Mouse (Mus musculus) E14TG2a.4 (cell line): ENCODE measurements around the gene Fam166a.

ENCODE experiments used
- H3K27me3 ChIP-seq: 2 replicates; pipeline ENCODE4 v1.6.1; 2014; ENCODE audit warnings: low read length, control low read depth; ENCODE audit not compliant: insufficient read depth
- H3K36me3 ChIP-seq: 2 replicates; pipeline ENCODE4 v1.6.1; 2014; ENCODE audit warnings: low read length, control low read depth; ENCODE audit not compliant: insufficient read depth
- H3K4me1 ChIP-seq: replicated peaks from 2 replicates; pipeline ENCODE4 v1.6.1; 2014; ENCODE audit warnings: low read depth, low read length, control low read depth
- H3K4me3 ChIP-seq: replicated peaks from 2 replicates; pipeline ENCODE4 v1.5.1; 2014; ENCODE audit warnings: mild to moderate bottlenecking, low read length
- H3K9me3 ChIP-seq: 2 replicates; pipeline ENCODE4 v1.6.1; 2014; ENCODE audit warnings: low read length, control low read depth
- CTCF ChIP-seq: conservative IDR thresholded peaks from 2 replicates; pipeline ENCODE4 v1.5.1; 2014; ENCODE audit warnings: low read length
- NANOG ChIP-seq: IDR thresholded peaks from 2 replicates; pipeline ENCODE4 v1.6.1; 2014; ENCODE audit warnings: borderline replicate concordance, low read length, mixed read lengths
- POU5F1 ChIP-seq: IDR thresholded peaks from 2 replicates; pipeline ENCODE4 v1.6.1; 2014; ENCODE audit warnings: low read length, borderline replicate concordance

The Fam166a gene

GRCm38 (mm10) chr2:25258887-25259286 is 40.3 kb downstream of the Fam166a start:
- H3K9me3 ChIP-seq, result no peaks in the 10 kb centered on the region
- peak; percentile 82 for TF ChIP-seq CTCF
- TF ChIP-seq POU5F1, result no peak
- H3K4me1 ChIP-seq, result peaks cover 43% of the 10 kb centered on the region
- H3K27me3 ChIP-seq, result peaks cover 7% of the 10 kb centered on the region
- no peak overlapping the region for H3K4me3 ChIP-seq
- H3K36me3 ChIP-seq, result peaks cover 9% of the 10 kb centered on the region

DNA sequence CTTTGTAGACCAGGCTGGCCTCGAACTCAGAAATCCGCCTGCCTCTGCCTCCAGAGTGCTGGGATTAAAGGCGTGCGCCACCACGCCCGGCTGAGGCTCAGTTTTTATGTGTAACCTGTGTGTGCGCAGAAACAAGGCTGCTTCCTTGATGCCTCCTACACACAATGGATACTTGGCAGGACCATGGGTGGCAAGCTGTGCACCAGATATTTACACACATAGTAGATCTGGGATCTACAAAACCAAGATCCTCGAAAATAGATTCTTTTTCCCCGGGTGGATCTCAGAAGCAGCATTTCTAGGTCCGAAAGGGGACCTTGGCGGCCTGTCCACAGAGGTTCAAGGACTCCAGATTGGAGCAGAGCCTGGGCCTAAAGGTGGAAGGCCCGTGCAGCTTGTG is 43.3 kb downstream of the Fam166a start:
- Histone ChIP-seq H3K4me1 (peaks cover 54% of the 10 kb centered on the region), H3K27me3 (peaks cover 10% of the 10 kb centered on the region), H3K4me3 (peak overlapping the region; percentile 95), H3K36me3 (peaks cover 34% of the 10 kb centered on the region), H3K9me3 (no peaks in the 10 kb centered on the region)
- TF ChIP-seq POU5F1, result no peak
- TF ChIP-seq CTCF, result no peak
- TF ChIP-seq NANOG, result no peak

DNA sequence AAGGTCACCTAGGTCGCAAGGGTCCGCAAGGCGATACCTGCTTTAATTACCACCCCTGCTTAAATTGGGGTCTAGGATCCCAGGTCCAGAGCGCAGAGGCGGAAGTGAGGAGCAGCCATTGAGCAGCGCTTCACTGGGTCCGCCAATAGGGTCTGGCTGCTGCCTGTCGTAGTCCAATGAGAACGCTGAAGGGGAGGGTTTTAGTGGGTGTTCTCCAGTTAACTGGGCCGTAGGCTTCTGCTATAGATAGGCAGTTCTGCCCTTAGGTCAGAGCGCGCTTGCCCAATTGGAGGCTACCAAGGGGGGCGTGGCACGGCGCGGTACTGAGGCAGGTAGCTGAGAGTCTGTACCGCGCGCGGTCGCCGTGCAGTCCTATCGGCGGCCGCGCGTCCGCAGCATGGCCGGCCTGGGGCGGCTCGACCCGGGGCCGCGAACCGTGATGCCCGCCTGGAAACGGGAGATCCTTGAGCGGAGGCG is 43.8 kb downstream of the Fam166a start, which contains the start of gene Tprn:
Tprn (plus strand) TSS at position 328 of the 477 bp plus-strand sequence.
- TF ChIP-seq NANOG, result no peak
- Histone ChIP-seq H3K27me3 (peaks cover 10% of the 10 kb centered on the region), H3K36me3 (peaks cover 38% of the 10 kb centered on the region), H3K4me1 (peaks cover 55% of the 10 kb centered on the region), H3K9me3 (no peaks in the 10 kb centered on the region), H3K4me3 (peak within 1 kb of the TSS; percentile 95)

GRCm38 (mm10) chr2:25262795-25263622 is 44.5 kb downstream of the Fam166a start:
- Histone ChIP-seq H3K4me1 (peaks cover 62% of the 10 kb centered on the region), H3K4me3 (peak overlapping the region; percentile 95), H3K27me3 (peaks cover 10% of the 10 kb centered on the region), H3K36me3 (peaks cover 45% of the 10 kb centered on the region), H3K9me3 (no peaks in the 10 kb centered on the region)
- no peak for TF ChIP-seq POU5F1
- no peak for TF ChIP-seq NANOG
- TF ChIP-seq CTCF, result no peak

DNA sequence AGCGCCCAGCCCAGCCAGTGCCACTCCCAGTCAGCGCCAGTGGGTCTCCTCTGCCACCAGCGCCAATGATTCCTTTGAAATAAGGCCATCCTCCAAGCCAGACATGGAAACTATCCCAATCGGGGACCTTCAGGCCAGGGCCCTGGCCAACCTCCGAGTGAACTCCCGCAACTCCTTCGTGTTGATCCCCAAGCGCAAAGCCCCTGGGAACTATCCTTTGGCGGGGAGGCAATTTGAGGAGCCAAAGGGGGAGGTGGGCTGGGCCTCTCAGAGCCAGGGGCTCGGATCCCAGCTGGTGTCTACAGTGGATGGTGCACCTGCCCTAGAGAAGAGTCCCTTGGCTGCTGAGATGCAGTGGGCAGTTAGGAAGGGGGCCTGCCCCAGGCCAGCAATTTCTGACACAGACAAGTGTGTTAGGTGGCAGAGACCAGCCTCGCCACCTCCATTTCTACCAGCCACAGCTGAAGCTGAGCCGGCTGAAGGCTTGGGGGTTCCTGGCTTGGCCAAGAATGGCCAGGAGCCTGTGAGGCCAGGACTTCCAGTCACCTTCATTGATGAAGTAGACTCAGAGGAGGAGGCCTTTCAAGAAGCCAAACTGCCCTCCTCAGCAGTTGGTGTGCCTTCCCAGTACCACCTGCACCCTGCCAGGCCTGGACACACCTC is 45.2 kb downstream of the Fam166a start:
- H3K27me3 ChIP-seq, result peaks cover 10% of the 10 kb centered on the region
- H3K4me1 ChIP-seq, result peaks cover 64% of the 10 kb centered on the region
- no peaks in the 10 kb centered on the region for H3K9me3 ChIP-seq
- H3K4me3 ChIP-seq, result peak overlapping the region; percentile 95
- H3K36me3 ChIP-seq, result peaks cover 53% of the 10 kb centered on the region
- TF ChIP-seq POU5F1, result no peak
- TF ChIP-seq NANOG, result no peak
- no peak for TF ChIP-seq CTCF

- peaks cover 10% of the 10 kb centered on the region for H3K27me3 ChIP-seq
- peak overlapping the region; percentile 95 for H3K4me3 ChIP-seq
- peaks cover 63% of the 10 kb centered on the region for H3K4me1 ChIP-seq
- no peaks in the 10 kb centered on the region for H3K9me3 ChIP-seq
- peaks cover 58% of the 10 kb centered on the region for H3K36me3 ChIP-seq
- no peak for TF ChIP-seq POU5F1
- no peak for TF ChIP-seq CTCF
- TF ChIP-seq NANOG, result no peak
Measured at GRCm38 (mm10) chr2:25264286-25264660, 45.7 kb downstream of the Fam166a start.

- Histone ChIP-seq H3K4me3 (peak overlapping the region; percentile 95), H3K27me3 (peaks cover 10% of the 10 kb centered on the region), H3K9me3 (no peaks in the 10 kb centered on the region), H3K36me3 (peaks cover 64% of the 10 kb centered on the region), H3K4me1 (peaks cover 64% of the 10 kb centered on the region)
- TF ChIP-seq NANOG, result no peak
- no peak for TF ChIP-seq CTCF
- no peak for TF ChIP-seq POU5F1
Measured at GRCm38 (mm10) chr2:25264851-25265250, 46.3 kb downstream of the Fam166a start.

- Histone ChIP-seq H3K9me3 (no peaks in the 10 kb centered on the region), H3K4me1 (peaks cover 75% of the 10 kb centered on the region), H3K36me3 (peaks cover 76% of the 10 kb centered on the region), H3K4me3 (peak overlapping the region; percentile 60), H3K27me3 (peaks cover 10% of the 10 kb centered on the region)
- TF ChIP-seq POU5F1 (no peak), NANOG (no peak), CTCF (no peak)
Measured at GRCm38 (mm10) chr2:25265897-25266656, 47.5 kb downstream of the Fam166a start.
